Mouse (Mus musculus) hindbrain, embryonic 11.5 days (tissue): ENCODE results near the gene Asic1. TPM values are rescaled to one million over a fixed set of nuclear protein-coding genes. Genes with fewer than 3 reads are reported as not detected.
"Not testable (repeated sequence)": the region's sequence is repeated elsewhere in the genome, so short reads cannot be mapped to it uniquely, and the experiment has no call there.

Experiments used
- ATAC-seq: fragments of 200-750 bp; cut with Nextera tagmentation; 2 replicates; pipeline ENCODE4 v1.8.0; 2017; ENCODE audit warnings: mild to moderate bottlenecking, moderate TSS enrichment, moderate library complexity; ENCODE audit not compliant: low FRiP score
- DNase-seq: peaks from one replicate; pipeline ENCODE4 v3.0.0-alpha.2; 2015; ENCODE audit warnings: low spot score
- H3K27ac ChIP-seq: fragments of 300-500 bp; sonication (generic); 2 replicates; pipeline ENCODE4 v1.5.1; 2014; ENCODE audit warnings: mild to moderate bottlenecking, low read depth, low read length
- H3K27me3 ChIP-seq: fragments of 300-500 bp; sonication (generic); 2 replicates; pipeline ENCODE4 v1.6.1; 2014; ENCODE audit warnings: mild to moderate bottlenecking, low read length, moderate library complexity, mixed read lengths; ENCODE audit not compliant: control insufficient read depth, insufficient read depth
- H3K36me3 ChIP-seq: fragments of 300-500 bp; sonication (generic); 2 replicates; pipeline ENCODE4 v1.6.1; 2014; ENCODE audit warnings: mild to moderate bottlenecking, low read length, moderate library complexity, mixed read lengths; ENCODE audit not compliant: control insufficient read depth, insufficient read depth
- H3K4me1 ChIP-seq: fragments of 300-500 bp; sonication (generic); replicated peaks from 2 replicates; pipeline ENCODE4 v1.6.1; 2014; ENCODE audit warnings: low read length, mixed read lengths; ENCODE audit not compliant: control insufficient read depth, insufficient read depth
- H3K4me2 ChIP-seq: fragments of 300-500 bp; sonication (generic); replicated peaks from 2 replicates; pipeline ENCODE4 v1.6.1; 2014; ENCODE audit warnings: mild to moderate bottlenecking, low read depth, low read length
- H3K4me3 ChIP-seq: fragments of 300-500 bp; sonication (generic); 2 replicates; pipeline ENCODE4 v1.5.1; 2014; ENCODE audit warnings: low read depth, low read length
- H3K9ac ChIP-seq: fragments of 300-500 bp; sonication (generic); 2 replicates; pipeline ENCODE4 v1.6.1; 2014; ENCODE audit warnings: low read depth, low read length
- H3K9me3 ChIP-seq: fragments of 300-500 bp; sonication (generic); 2 replicates; pipeline ENCODE4 v1.6.1; 2016; ENCODE audit warnings: low read length; ENCODE audit not compliant: control insufficient read depth
- WGBS: fragments of 180-500 bp; shearing (Covaris S2); extraction: QIAGEN DNeasy Blood & Tissue Kit; methylation state at CpG from one replicate; pipeline ENCODE4 v1.1.7; 2014; 5-methylcytosine and 5-hydroxymethylcytosine counted together
- polyA plus RNA-seq: library from polyadenylated mRNA; unstranded; fragments of >200 nt; fragmentation: Nextera tagmentation; extraction: Ambion mirVana; gene quantifications from 2 replicates; pipeline ENCODE4 v1.2.1, GENCODE M21; 2014

Gene Asic1
- polyA plus RNA-seq, 1 experiment from 2014 or later: 21.0 TPM

DNA sequence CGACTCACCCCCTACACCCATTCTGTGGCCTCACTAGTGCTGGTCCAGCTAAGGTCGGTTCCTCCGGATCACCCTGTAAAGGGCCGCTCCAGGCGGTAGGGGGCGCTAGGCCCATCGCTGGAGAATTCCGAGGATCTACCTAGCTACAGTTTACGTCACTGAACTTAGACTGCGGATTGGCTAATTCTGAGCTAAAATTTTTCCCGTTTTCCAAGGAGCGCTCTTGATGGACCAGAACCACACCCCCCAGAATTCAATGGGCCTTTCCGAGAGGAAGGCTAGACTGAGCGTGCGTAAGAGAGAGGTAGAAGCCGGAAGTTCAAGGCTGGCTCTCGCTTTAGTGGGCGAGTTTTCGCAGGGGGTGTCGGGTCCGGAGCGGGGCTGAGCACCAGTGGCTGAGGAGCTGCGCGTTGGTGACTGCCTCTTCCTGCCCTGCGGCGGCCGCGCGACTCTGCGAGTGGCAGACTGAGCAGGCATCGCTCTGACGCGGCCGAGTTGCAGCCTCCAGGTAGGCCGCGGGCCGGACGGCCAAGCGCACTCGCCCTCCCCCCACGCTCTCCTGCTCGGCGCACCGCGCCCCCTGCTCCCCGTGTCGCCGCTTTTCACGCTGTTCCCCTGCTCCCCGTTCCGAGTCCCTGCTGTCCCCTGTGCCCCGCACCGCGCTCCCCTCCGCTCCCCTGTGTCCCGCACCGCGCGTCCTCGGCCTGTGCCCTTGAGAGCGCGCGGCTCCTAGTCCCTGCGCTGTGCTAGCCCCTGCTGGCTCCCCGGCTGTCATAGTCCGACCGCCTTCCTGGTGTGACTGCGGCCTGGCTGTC, 55.4 kb downstream of the Asic1 start, which contains the start of gene Cox14:
Gene Cox14 (plus strand): TSS at position 278 of the 815 bp plus-strand sequence.
- under 1% methylated on average over 58 of the region's 68 CpGs for WGBS
- peak; percentile 95 for ATAC-seq
- Histone ChIP-seq H3K36me3 (peaks cover 1% of the 10 kb centered on the region; the same call in 1 of the 2 replicates), H3K27ac (peak within 1 kb of the TSS; percentile 90), H3K9ac (peak within 1 kb of the TSS; percentile 96), H3K27me3 (no peaks in the 10 kb centered on the region), H3K4me3 (peak within 1 kb of the TSS; percentile 96), H3K4me2 (peak within 1 kb of the TSS; percentile 52), H3K4me1 (peaks cover 12% of the 10 kb centered on the region), H3K9me3 (no peaks in the 10 kb centered on the region)
- DNase-seq: peak; percentile 99

DNA sequence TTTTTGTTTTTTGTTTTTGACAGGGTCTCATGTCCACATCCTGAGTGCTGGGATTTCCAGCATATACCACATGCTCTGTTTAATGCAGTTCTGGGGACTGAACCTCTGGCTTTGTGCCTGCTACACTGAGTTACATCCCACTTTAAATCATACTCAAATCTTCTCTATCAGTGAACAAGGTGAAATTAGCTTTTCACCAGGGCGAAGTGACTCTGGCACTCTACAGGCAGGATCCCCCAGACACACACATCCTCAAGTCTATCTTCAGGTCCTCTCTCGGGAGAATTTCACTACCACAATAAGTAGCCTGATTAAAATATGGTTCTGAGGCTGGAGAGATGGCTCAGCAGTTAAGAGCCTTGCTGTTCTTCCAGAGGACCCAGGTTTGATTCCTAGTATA, 56.4 kb downstream of the Asic1 start:
- Histone ChIP-seq H3K9ac (peak overlapping the region; percentile 96; the same call in 1 of the 2 replicates), H3K36me3 (no peaks in the 10 kb centered on the region; the same call in 1 of the 2 replicates), H3K4me1 (peaks cover 12% of the 10 kb centered on the region), H3K9me3 (no peaks in the 10 kb centered on the region), H3K4me2 (peak overlapping the region; percentile 52), H3K27ac (no peak overlapping the region), H3K4me3 (peak overlapping the region; percentile 96), H3K27me3 (no peaks in the 10 kb centered on the region)
- DNase-seq (no peak), ATAC-seq (no peak)
- 89% methylated on average over 2 of the region's 2 CpGs for WGBS

- H3K9ac ChIP-seq, H3K4me3 ChIP-seq, H3K27ac ChIP-seq, H3K9me3 ChIP-seq, H3K36me3 ChIP-seq, DNase-seq, H3K27me3 ChIP-seq, H3K4me2 ChIP-seq, ATAC-seq: not testable (repeated sequence)
- H3K4me1 ChIP-seq: peaks cover 12% of the 10 kb centered on the region
- 95% methylated on average over 4 of the region's 5 CpGs for WGBS
Observed at GRCm38 (mm10) chr15:99727039-99727438, 56.9 kb downstream of the Asic1 start.

- WGBS: 98% methylated on average over 12 of the region's 12 CpGs
- Histone ChIP-seq H3K4me1 (peaks cover 12% of the 10 kb centered on the region), H3K4me2 (no peak overlapping the region), H3K4me3 (no peak overlapping the region), H3K27ac (no peak overlapping the region), H3K27me3 (no peaks in the 10 kb centered on the region), H3K9ac (no peak overlapping the region), H3K36me3 (no peaks in the 10 kb centered on the region; the same call in 1 of the 2 replicates), H3K9me3 (no peaks in the 10 kb centered on the region)
- ATAC-seq: no peak
- DNase-seq: no peak
Observed at GRCm38 (mm10) chr15:99727525-99727924, 57.4 kb downstream of the Asic1 start.

DNA sequence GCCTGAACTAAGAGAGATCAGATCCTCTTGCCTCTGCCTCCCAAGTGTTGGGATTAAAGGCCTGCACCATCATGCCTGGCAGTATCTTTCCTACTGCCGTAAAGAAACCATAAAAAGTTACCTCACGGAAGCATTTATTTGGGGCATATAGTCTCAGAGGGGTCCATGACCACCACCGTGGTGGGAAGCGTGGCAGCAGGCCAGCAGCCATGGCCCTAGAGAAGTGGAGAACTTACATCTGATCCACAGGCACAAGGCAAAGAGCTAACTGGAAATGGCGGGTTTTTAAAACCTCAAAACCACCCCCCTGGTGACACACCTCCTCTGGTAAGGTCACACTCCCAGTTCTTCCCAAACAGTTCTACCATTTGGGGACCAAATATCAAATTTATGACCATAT, 58.0 kb downstream of the Asic1 start:
- Histone ChIP-seq H3K27ac (no peak overlapping the region), H3K9ac (no peak overlapping the region), H3K27me3 (no peaks in the 10 kb centered on the region), H3K4me2 (no peak overlapping the region), H3K4me3 (no peak overlapping the region), H3K36me3 (no peaks in the 10 kb centered on the region; the same call in 1 of the 2 replicates), H3K9me3 (no peaks in the 10 kb centered on the region), H3K4me1 (peaks cover 10% of the 10 kb centered on the region)
- 96% methylated on average over 5 of the region's 5 CpGs for WGBS
- ATAC-seq: no peak
- no peak for DNase-seq

DNA sequence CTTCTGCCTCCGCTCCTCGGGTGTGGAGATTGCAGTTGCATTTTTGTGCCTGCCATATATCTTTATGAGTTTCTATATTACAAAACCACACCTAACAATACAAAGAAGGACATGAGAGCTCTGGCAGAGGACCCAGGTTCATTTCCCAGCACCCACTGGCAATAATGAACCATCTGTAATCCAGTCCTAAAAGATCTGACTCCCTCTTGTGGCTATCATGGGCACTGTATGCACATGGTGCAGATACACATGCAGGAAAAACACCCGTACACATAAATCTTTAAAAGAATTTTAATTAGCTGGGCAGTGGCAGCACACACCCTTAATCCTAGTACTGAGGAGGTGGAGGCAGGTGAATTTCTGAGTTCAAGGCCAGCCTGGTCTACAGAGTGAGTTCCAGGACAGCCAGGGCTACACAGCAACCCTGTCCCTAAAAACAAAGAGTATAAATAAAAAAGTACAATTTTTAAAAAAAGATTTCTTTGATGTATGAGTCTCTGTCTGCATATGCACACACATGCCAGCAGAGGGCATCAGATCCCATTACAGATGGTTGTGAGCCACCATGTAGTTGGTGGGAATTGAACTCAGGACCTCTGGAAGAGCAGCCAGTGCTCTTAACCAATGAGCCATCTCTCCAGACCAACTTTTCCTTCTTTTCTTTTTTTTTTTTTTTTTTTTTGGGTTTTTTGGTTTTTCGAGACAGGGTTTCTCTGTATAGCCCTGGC, 59.1 kb downstream of the Asic1 start:
- H3K27me3 ChIP-seq: no peaks in the 10 kb centered on the region
- WGBS: 92% methylated on average over 3 of the region's 4 CpGs
- no peak overlapping the region for H3K4me3 ChIP-seq
- H3K36me3 ChIP-seq: no peaks in the 10 kb centered on the region; the same call in 1 of the 2 replicates
- H3K4me2 ChIP-seq: no peak overlapping the region
- no peak overlapping the region for H3K27ac ChIP-seq
- H3K9ac ChIP-seq: no peak overlapping the region
- H3K9me3 ChIP-seq: no peaks in the 10 kb centered on the region
- DNase-seq: no peak
- no peaks in the 10 kb centered on the region; the same call in 1 of the 2 replicates for H3K4me1 ChIP-seq
- no peak for ATAC-seq

- no peaks in the 10 kb centered on the region; the same call in 1 of the 2 replicates for H3K4me1 ChIP-seq
- no peak overlapping the region for H3K4me2 ChIP-seq
- no peaks in the 10 kb centered on the region; the same call in 1 of the 2 replicates for H3K36me3 ChIP-seq
- H3K27ac ChIP-seq: no peak overlapping the region
- H3K4me3 ChIP-seq: no peak overlapping the region
- no peak overlapping the region for H3K9ac ChIP-seq
- DNase-seq: no peak
- no peaks in the 10 kb centered on the region for H3K9me3 ChIP-seq
- WGBS: 92% methylated on average over 2 of the region's 2 CpGs
- ATAC-seq: no peak
- no peaks in the 10 kb centered on the region for H3K27me3 ChIP-seq
Observed at GRCm38 (mm10) chr15:99731167-99731566, 61.0 kb downstream of the Asic1 start.

- Histone ChIP-seq H3K4me1 (no peaks in the 10 kb centered on the region), H3K27ac (no peak overlapping the region), H3K27me3 (no peaks in the 10 kb centered on the region), H3K4me2 (no peak overlapping the region), H3K4me3 (no peak overlapping the region), H3K36me3 (no peaks in the 10 kb centered on the region; the same call in 1 of the 2 replicates), H3K9me3 (no peaks in the 10 kb centered on the region), H3K9ac (no peak overlapping the region)
- ATAC-seq: no peak
- 86% methylated on average over 3 of the region's 3 CpGs for WGBS
- no peak for DNase-seq
Observed at GRCm38 (mm10) chr15:99731678-99732077, 61.5 kb downstream of the Asic1 start.
